Mouse (Mus musculus): ENCODE results near the gene Nos3.

GRCm38 (mm10) chr5:24389011-24389657 lies 24.5 kb downstream of the Nos3 start:
- TF ChIP-seq POLR2A (IDR thresholded peaks at IDR 0.05; ENCODE audit: borderline replicate concordance, low read depth, low read length), result no peak
- no peak for TF ChIP-seq CTCF (IDR thresholded peaks at IDR 0.05; ENCODE audit: low read depth, low read length)
